Mouse (Mus musculus): ENCODE results near the gene Cd1d1.

DNA sequence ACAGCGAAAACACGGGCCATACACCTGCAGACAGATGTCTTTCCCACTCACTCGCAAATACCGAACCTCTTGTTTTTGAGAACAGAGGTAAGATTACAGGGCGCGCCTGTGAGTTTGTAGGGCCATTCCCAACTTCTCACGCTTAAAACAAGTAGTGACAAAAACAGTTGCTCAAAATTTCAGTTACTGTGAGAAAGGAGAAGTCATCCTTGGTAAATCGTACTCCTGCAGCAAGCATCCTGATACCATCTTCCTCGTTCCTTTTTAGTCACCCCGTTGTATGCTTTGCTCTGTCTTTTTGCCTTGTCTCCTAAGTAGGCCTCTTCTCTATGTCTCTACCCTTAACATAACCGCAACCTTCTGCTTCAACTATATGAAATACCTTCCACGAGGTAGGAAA lies 810 bp upstream of the Cd1d1 start:
- TF ChIP-seq CTCF (IDR thresholded peaks at IDR 0.05; ENCODE audit: low read depth, low read length): no peak
- no peak for TF ChIP-seq POLR2A (IDR thresholded peaks at IDR 0.05; ENCODE audit: borderline replicate concordance, low read depth, low read length)
